Mouse (Mus musculus) lung, postnatal 0 days (tissue): ENCODE data around the gene Trmt5. TPM values are rescaled to one million over a fixed set of nuclear protein-coding genes. Genes with fewer than 3 reads are reported as not detected.

Source experiments
- ATAC-seq: fragments of 200-750 bp; cut with Nextera tagmentation; 2 replicates; pipeline ENCODE4 v1.8.0; 2017; ENCODE audit warnings: moderate library complexity
- DNase-seq: peaks from one replicate; pipeline ENCODE4 v3.0.0-alpha.2; 2016; ENCODE audit warnings: low spot score
- H3K27ac ChIP-seq: fragments of 300-500 bp; sonication (generic); 2 replicates; pipeline ENCODE4 v1.5.1; 2014; ENCODE audit warnings: antibody characterized with exemption, mild to moderate bottlenecking, low read length, mixed read lengths
- H3K27me3 ChIP-seq: fragments of 300-500 bp; sonication (generic); replicated peaks from 2 replicates; pipeline ENCODE4 v1.6.1; 2014; ENCODE audit warnings: low read length, mixed read lengths; ENCODE audit not compliant: insufficient read depth
- H3K36me3 ChIP-seq: fragments of 300-500 bp; sonication (generic); 2 replicates; pipeline ENCODE4 v1.6.1; 2014; ENCODE audit warnings: low read length, mixed read lengths; ENCODE audit not compliant: insufficient read depth
- H3K4me1 ChIP-seq: fragments of 300-500 bp; sonication (generic); 2 replicates; pipeline ENCODE4 v1.6.1; 2014; ENCODE audit warnings: antibody characterized with exemption, low read depth, low read length, mixed read lengths; ENCODE audit not compliant: insufficient read depth
- H3K4me2 ChIP-seq: fragments of 300-500 bp; sonication (generic); replicated peaks from 2 replicates; pipeline ENCODE4 v1.6.1; 2014; ENCODE audit warnings: low read depth, mild to moderate bottlenecking, low read length, moderate library complexity, mixed read lengths
- H3K4me3 ChIP-seq: fragments of 300-500 bp; sonication (generic); 2 replicates; pipeline ENCODE4 v1.5.1; 2014; ENCODE audit warnings: low read depth, low read length
- H3K9ac ChIP-seq: fragments of 300-500 bp; sonication (generic); replicated peaks from 2 replicates; pipeline ENCODE4 v1.6.1; 2014; ENCODE audit warnings: low read depth, mild to moderate bottlenecking
- H3K9me3 ChIP-seq: fragments of 300-500 bp; sonication (generic); 2 replicates; pipeline ENCODE4 v1.6.1; 2016; ENCODE audit warnings: low read length, mixed read lengths
- CTCF ChIP-seq: IDR thresholded peaks from 2 replicates; pipeline ENCODE4 v1.5.1; 2016; ENCODE audit warnings: antibody characterized with exemption, mild to moderate bottlenecking
- EP300 ChIP-seq: IDR thresholded peaks from 2 replicates; pipeline ENCODE4 v1.6.1; 2016; ENCODE audit warnings: antibody characterized with exemption, mild to moderate bottlenecking, control low read depth
- WGBS: fragments of 180-500 bp; shearing (Covaris S2); extraction: QIAGEN DNeasy Blood & Tissue Kit; methylation state at CpG from one replicate; pipeline ENCODE4 v1.1.7; 2014; 5-methylcytosine and 5-hydroxymethylcytosine counted together
- polyA plus RNA-seq: library from polyadenylated mRNA; unstranded; fragments of >200 nt; fragmentation: Nextera tagmentation; extraction: Ambion mirVana; gene quantifications from 2 replicates; pipeline ENCODE4 v1.2.1, GENCODE M21; 2015

Trmt5 gene
- polyA plus RNA-seq, 1 experiment from 2014 or later = 9.0 TPM

GRCm38 (mm10) chr12:73325617-73326016 lies 39.1 kb upstream of the Trmt5 start:
- no peak overlapping the region for H3K4me2 ChIP-seq

GRCm38 (mm10) chr12:73325181-73325580 lies 38.7 kb upstream of the Trmt5 start:
- no peaks in the 10 kb centered on the region for H3K4me1 ChIP-seq
- no peak overlapping the region for H3K4me2 ChIP-seq
- no peak for DNase-seq
- no peaks in the 10 kb centered on the region for H3K27me3 ChIP-seq
- no peak overlapping the region for H3K27ac ChIP-seq
- no peak for TF ChIP-seq EP300
- TF ChIP-seq CTCF = no peak
- WGBS = 48% methylated on average over 2 of the region's 2 CpGs
- H3K36me3 ChIP-seq = no peaks in the 10 kb centered on the region
- ATAC-seq = no peak
- H3K4me3 ChIP-seq = no peak overlapping the region
- no peaks in the 10 kb centered on the region for H3K9me3 ChIP-seq
- no peak overlapping the region for H3K9ac ChIP-seq

More at GRCm38 (mm10) chr12:73325617-73326016, 39.1 kb upstream of the Trmt5 start:
- no peaks in the 10 kb centered on the region for H3K4me1 ChIP-seq
- no peaks in the 10 kb centered on the region for H3K36me3 ChIP-seq
- ATAC-seq (no peak), DNase-seq (peak; percentile 12)
- H3K4me3 ChIP-seq = no peak overlapping the region
- TF ChIP-seq EP300 (no peak), CTCF (no peak)
- no peaks in the 10 kb centered on the region for H3K9me3 ChIP-seq
- H3K27ac ChIP-seq = no peak overlapping the region
- no peaks in the 10 kb centered on the region for H3K27me3 ChIP-seq
- H3K9ac ChIP-seq = no peak overlapping the region
- WGBS = 19% methylated on average over 4 of the region's 4 CpGs

GRCm38 (mm10) chr12:73324742-73325141 lies 38.2 kb upstream of the Trmt5 start:
- H3K9me3 ChIP-seq = no peaks in the 10 kb centered on the region
- TF ChIP-seq CTCF = peak; percentile 74
- TF ChIP-seq EP300 = no peak
- ATAC-seq (peak; percentile 83), DNase-seq (peak; percentile 65)
- H3K27me3 ChIP-seq = no peaks in the 10 kb centered on the region
- H3K4me2 ChIP-seq = no peak overlapping the region
- no peaks in the 10 kb centered on the region for H3K4me1 ChIP-seq
- no peak overlapping the region; the same call in 1 of the 2 replicates for H3K27ac ChIP-seq
- H3K36me3 ChIP-seq = no peaks in the 10 kb centered on the region
- H3K4me3 ChIP-seq = no peak overlapping the region
- 81% methylated on average over 1 of the region's 1 CpGs for WGBS
- no peak overlapping the region for H3K9ac ChIP-seq

GRCm38 (mm10) chr12:73324180-73324586 lies 37.7 kb upstream of the Trmt5 start:
- H3K27me3 ChIP-seq = no peaks in the 10 kb centered on the region
- DNase-seq = peak; percentile 85
- no peak overlapping the region for H3K4me2 ChIP-seq
- no peaks in the 10 kb centered on the region for H3K4me1 ChIP-seq
- H3K9ac ChIP-seq = no peak overlapping the region
- H3K36me3 ChIP-seq = no peaks in the 10 kb centered on the region
- no peak for TF ChIP-seq CTCF
- TF ChIP-seq EP300 = peak; percentile 37; the same call in 1 of the 2 replicates
- peak; percentile 93 for ATAC-seq
- H3K9me3 ChIP-seq = no peaks in the 10 kb centered on the region
- H3K4me3 ChIP-seq = no peak overlapping the region
- peak overlapping the region; percentile 38; the same call in 1 of the 2 replicates for H3K27ac ChIP-seq
- WGBS = 48% methylated on average over 8 of the region's 8 CpGs

DNA sequence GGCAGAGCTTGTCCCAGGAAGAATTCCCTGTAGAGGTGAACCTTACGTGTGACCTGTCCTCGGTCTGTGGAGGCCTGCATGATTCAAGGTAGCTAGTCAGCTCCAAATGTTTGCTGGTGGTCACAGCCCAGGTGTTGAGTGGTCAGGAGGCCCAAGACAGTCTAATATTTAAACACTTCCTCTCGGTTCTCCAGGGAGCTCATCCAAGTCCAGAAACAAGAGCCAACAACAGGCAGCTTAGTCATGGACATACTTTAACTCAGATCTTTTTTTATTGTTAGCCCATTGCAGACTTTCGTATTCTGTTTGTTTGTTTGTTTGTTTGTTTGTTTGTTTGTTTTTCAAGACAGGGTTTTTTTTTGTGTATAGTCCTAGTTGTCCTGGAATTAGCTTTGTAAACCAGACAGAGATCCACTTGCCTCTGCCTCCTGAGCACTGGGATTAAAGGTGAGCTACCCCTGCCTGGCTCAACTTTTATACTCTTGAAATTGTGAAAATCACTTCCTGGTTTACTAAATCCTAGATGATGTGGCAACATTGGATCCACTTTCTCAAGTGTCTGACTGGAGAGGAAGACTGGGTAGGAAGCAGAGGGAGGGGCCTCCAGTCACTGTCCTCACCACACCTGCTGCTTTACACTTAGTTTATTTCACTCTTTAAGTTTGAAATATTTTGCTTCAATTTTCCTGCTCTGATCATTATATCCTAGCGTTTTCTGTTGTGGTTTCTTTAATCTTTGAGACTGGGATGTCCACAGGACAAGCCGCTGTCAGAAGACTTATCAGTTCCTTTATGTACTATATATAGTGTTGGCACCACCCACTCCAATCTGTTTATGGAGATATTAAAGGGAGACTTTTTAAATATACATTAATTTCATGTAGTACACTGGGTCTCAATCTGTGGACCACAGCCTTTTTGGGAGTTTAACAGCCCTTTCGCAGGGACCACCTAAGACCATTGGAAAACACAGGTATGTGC lies 31.5 kb upstream of the Trmt5 start:
- Histone ChIP-seq H3K4me3 (no peak overlapping the region), H3K9ac (no peak overlapping the region), H3K36me3 (no peaks in the 10 kb centered on the region), H3K4me1 (no peaks in the 10 kb centered on the region), H3K4me2 (no peak overlapping the region), H3K27me3 (no peaks in the 10 kb centered on the region), H3K9me3 (no peaks in the 10 kb centered on the region), H3K27ac (no peak overlapping the region)
- DNase-seq (no peak), ATAC-seq (no peak)
- 84% methylated on average over 7 of the region's 7 CpGs for WGBS
- TF ChIP-seq EP300 (no peak), CTCF (no peak)

- no peaks in the 10 kb centered on the region for H3K9me3 ChIP-seq
- no peak for TF ChIP-seq EP300
- TF ChIP-seq CTCF = no peak
- no peaks in the 10 kb centered on the region for H3K4me1 ChIP-seq
- DNase-seq (no peak), ATAC-seq (no peak)
- H3K27ac ChIP-seq = no peak overlapping the region
- no peaks in the 10 kb centered on the region for H3K27me3 ChIP-seq
- WGBS = 73% methylated on average over 2 of the region's 2 CpGs
- no peak overlapping the region for H3K4me2 ChIP-seq
- no peak overlapping the region for H3K4me3 ChIP-seq
- H3K36me3 ChIP-seq = no peaks in the 10 kb centered on the region
- no peak overlapping the region for H3K9ac ChIP-seq
Observed at GRCm38 (mm10) chr12:73308711-73309110, 22.2 kb upstream of the Trmt5 start.
